Comparison of ENCODE assay signal across 8 mouse cellular contexts in the genomic region with DNA sequence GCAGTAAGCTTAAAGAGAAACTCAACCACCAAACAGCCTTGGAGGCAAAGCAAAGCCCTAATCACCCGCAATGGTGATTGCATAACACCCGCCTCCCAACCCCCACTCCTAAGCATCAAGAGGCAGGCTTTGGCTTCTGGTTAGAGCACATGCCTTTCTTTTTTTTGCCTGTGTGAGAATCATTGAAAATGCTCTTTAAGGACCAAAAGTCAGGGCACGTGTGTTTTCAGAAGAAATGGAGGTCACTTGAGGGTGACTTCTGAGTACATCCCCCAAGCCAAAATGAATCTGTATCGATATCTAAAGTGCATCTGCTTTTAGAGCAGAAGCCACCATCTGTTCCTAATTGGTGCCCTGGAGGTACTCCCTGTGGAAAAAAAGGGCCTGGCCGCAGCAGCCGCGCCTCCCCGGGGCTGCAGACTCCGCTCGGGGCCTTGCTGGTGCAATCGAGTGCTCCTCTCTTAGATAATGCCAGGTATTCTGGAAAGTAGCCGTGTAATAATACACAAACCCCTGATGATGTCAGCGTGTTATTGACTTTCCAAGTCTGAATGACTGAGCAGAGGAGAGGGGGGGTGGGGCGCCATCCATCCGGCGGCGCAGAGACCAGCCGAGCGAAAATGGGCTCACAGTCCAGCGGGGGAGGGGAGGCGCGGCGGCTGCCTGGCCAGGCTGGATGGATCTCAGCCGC.
DNase-seq lines count a peak whose midpoint lies in the region; ATAC-seq and TF ChIP-seq lines count a peak whose summit lies in the region.

No protein-coding gene starts in this region.

- H3K36me3 ChIP-seq in E14TG2a.4 (ENCODE audit: insufficient read depth, low read length), result no peaks in the 10 kb centered on the region
- no peaks in the 10 kb centered on the region for H3K36me3 ChIP-seq in forebrain, embryonic 14.5 days (ENCODE audit: control insufficient read depth, insufficient read depth, low read length)

- intact Hi-C loops in heart, postnatal 25 days (cut with DNase I), result loop anchor here (1.0 to 10.0 kb wide), 9 partner anchors 17 to 1281 kb away; partner anchors contain the start of gene Tbl1xr1

- H3K9ac ChIP-seq in forebrain, embryonic 14.5 days (ENCODE audit: low read length), result peak overlapping the region; percentile 29; the same call in 1 of the 2 replicates

- 2% methylated on average over 24 of the region's 24 CpGs for WGBS in forebrain, embryonic 14.5 days
- 1% methylated on average over 24 of the region's 24 CpGs for WGBS in lung, adult 2 months

- DNase-seq in c-Kit-positive CD71-positive TER-119-positive erythroid progenitor cells, embryonic 14.5 days (ENCODE audit: low spot score), result peak; percentile 70
- peak; percentile 99 for DNase-seq in forebrain, embryonic 14.5 days (ENCODE audit: low spot score)
- peak; percentile 79 for DNase-seq in heart, postnatal 25 days (ENCODE audit: low spot score)
- DNase-seq in layer of hippocampus, adult 18-20 months (ENCODE audit: low spot score in 2 of 2), result peak; percentile 78 to 96
- DNase-seq in lung, adult 2 months, result peak; percentile 94
- DNase-seq in thymus, adult 18-20 months, result peak; percentile 78 to 80

- peak; percentile 94 for ATAC-seq in forebrain, embryonic 14.5 days
- ATAC-seq in neutrophil, adult 5-6 weeks (ENCODE audit: extremely low read depth, insufficient number of reproducible peaks, low FRiP score, poor library complexity, severe bottlenecking), result peak; percentile 92

- H3K27me3 ChIP-seq in E14TG2a.4 (ENCODE audit: insufficient read depth, low read length), result no peaks in the 10 kb centered on the region
- H3K27me3 ChIP-seq in forebrain, embryonic 14.5 days (replicated peaks; ENCODE audit: control insufficient read depth, insufficient read depth, low read length), result no peaks in the 10 kb centered on the region

- H3K4me1 ChIP-seq in E14TG2a.4 (replicated peaks; ENCODE audit: low read depth, low read length), result peaks cover 65% of the 10 kb centered on the region
- H3K4me1 ChIP-seq in forebrain, embryonic 14.5 days (ENCODE audit: control insufficient read depth, insufficient read depth, low read length), result peaks cover 28% of the 10 kb centered on the region
- peaks cover 18% of the 10 kb centered on the region for H3K4me1 ChIP-seq in lung, adult 2 months (ENCODE audit: control insufficient read depth, insufficient read depth, low read length)

- peak overlapping the region; percentile 50 for H3K4me2 ChIP-seq in forebrain, embryonic 14.5 days (ENCODE audit: low read length)

- peak overlapping the region; percentile 88 for H3K27ac ChIP-seq in forebrain, embryonic 14.5 days (ENCODE audit: low read depth, low read length)

- H3K4me3 ChIP-seq in E14TG2a.4 (replicated peaks; ENCODE audit: low read length), result peak overlapping the region; percentile 68
- H3K4me3 ChIP-seq in forebrain, embryonic 14.5 days (ENCODE audit: low read depth, low read length), result peak overlapping the region; percentile 19
- peak overlapping the region; percentile 53 for H3K4me3 ChIP-seq in lung, adult 2 months (replicated peaks; ENCODE audit: extremely low read depth, low read depth, low read length)

- TF ChIP-seq POLR2A in lung, adult 2 months (IDR thresholded peaks at IDR 0.05; ENCODE audit: borderline replicate concordance, extremely low read depth, low read depth, low read length), result no peak

- TF ChIP-seq CTCF in E14TG2a.4 (conservative IDR thresholded peaks at IDR 0.05; ENCODE audit: low read length), result no peak
- TF ChIP-seq CTCF in lung, adult 2 months (IDR thresholded peaks at IDR 0.05; ENCODE audit: insufficient read depth, low read length), result no peak

- no peaks in the 10 kb centered on the region for H3K9me3 ChIP-seq in E14TG2a.4 (ENCODE audit: low read length)
- H3K9me3 ChIP-seq in forebrain, embryonic 14.5 days (replicated peaks; ENCODE audit: control insufficient read depth, low read length), result no peaks in the 10 kb centered on the region

Comparison
In these comparisons a context has a peak if more than half of its experiments do, and no peak if none do; other contexts are left out.
1. Peak in every context shown above with its lines: DNase-seq, ATAC-seq, H3K4me3 ChIP-seq and H3K27ac ChIP-seq.